ENCODE assay signal across 8 mouse cellular contexts in the genomic region with DNA sequence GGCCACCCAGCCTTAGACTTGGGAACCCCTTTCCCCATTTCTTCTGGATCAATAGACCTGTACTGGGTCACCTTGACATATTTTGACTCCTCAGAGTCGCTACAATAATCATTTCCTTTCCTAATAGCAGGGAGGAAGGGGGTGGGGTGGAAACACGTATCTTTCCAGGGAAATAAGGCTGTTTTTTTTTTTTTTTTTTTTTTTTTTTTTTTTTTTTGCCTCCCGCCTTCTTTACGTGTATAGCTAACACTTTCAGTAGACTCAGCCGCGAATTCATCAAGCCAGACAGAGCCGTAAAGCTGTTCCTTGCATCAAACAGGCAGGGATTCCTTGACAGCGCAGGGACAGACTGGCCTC. TPM values are rescaled to one million over a fixed set of nuclear protein-coding genes. Genes with fewer than 3 reads are reported as not detected.
A peak's percentile ranks its signal among the peaks of the same experiment; 100 is the strongest.
DNase-seq lines count a peak whose midpoint lies in the region; ATAC-seq and TF ChIP-seq lines count a peak whose summit lies in the region.

No protein-coding gene starts in this region.

- H3K27me3 ChIP-seq in kidney, embryonic 16.5 days (ENCODE audit: insufficient read depth, low read length): peaks cover 6% of the 10 kb centered on the region; the same call in 1 of the 2 replicates
- H3K27me3 ChIP-seq in hindbrain, embryonic 16.5 days (replicated peaks; ENCODE audit: control insufficient read depth, insufficient read depth, low read length): no peaks in the 10 kb centered on the region; the same call in 1 of the 2 replicates
- no peaks in the 10 kb centered on the region for H3K27me3 ChIP-seq in midbrain, embryonic 16.5 days (ENCODE audit: control insufficient read depth, insufficient read depth, low read depth, low read length)

- TF ChIP-seq POLR2A in cortical plate, adult 2 months (IDR thresholded peaks at IDR 0.05; ENCODE audit: extremely low read depth, insufficient read depth, low read length): no peak

- H3K4me3 ChIP-seq in kidney, embryonic 16.5 days (ENCODE audit: low read length): peak overlapping the region; percentile 85
- peak overlapping the region; percentile 54 for H3K4me3 ChIP-seq in cortical plate, adult 2 months (ENCODE audit: insufficient read depth, low read length)
- peak overlapping the region; percentile 88 for H3K4me3 ChIP-seq in hindbrain, embryonic 16.5 days (ENCODE audit: low read length)
- H3K4me3 ChIP-seq in midbrain, embryonic 16.5 days (ENCODE audit: low read depth, low read length): peak overlapping the region; percentile 84

- peak overlapping the region; percentile 90 for H3K4me2 ChIP-seq in kidney, embryonic 16.5 days (replicated peaks; ENCODE audit: low read depth, low read length)
- H3K4me2 ChIP-seq in hindbrain, embryonic 16.5 days (ENCODE audit: low read length): peak overlapping the region; percentile 77
- H3K4me2 ChIP-seq in midbrain, embryonic 16.5 days (ENCODE audit: low read length): peak overlapping the region; percentile 93

- ATAC-seq in kidney, embryonic 16.5 days (ENCODE audit: low FRiP score, low TSS enrichment): no peak
- ATAC-seq in hindbrain, embryonic 16.5 days: no peak
- no peak for ATAC-seq in midbrain, embryonic 16.5 days

- TF ChIP-seq CTCF in cortical plate, adult 2 months (IDR thresholded peaks at IDR 0.05; ENCODE audit: extremely low read depth, insufficient read depth, low read length): no peak

- no peaks in the 10 kb centered on the region for H3K36me3 ChIP-seq in kidney, embryonic 16.5 days (ENCODE audit: insufficient read depth, low read length)
- H3K36me3 ChIP-seq in hindbrain, embryonic 16.5 days (ENCODE audit: control insufficient read depth, insufficient read depth, low read length): no peaks in the 10 kb centered on the region
- no peaks in the 10 kb centered on the region for H3K36me3 ChIP-seq in midbrain, embryonic 16.5 days (ENCODE audit: control insufficient read depth, insufficient read depth, low read length)

- WGBS in kidney, embryonic 16.5 days: 7% methylated on average over 8 of the region's 8 CpGs
- 7% methylated on average over 8 of the region's 8 CpGs for WGBS in hindbrain, embryonic 16.5 days
- WGBS in midbrain, embryonic 16.5 days: 11% methylated on average over 8 of the region's 8 CpGs

- peak overlapping the region; percentile 86 for H3K27ac ChIP-seq in kidney, embryonic 16.5 days (ENCODE audit: low read length)
- no peak overlapping the region for H3K27ac ChIP-seq in cortical plate, adult 2 months (ENCODE audit: insufficient read depth, low read length)
- no peak overlapping the region for H3K27ac ChIP-seq in hindbrain, embryonic 16.5 days (ENCODE audit: low read depth, low read length)
- H3K27ac ChIP-seq in midbrain, embryonic 16.5 days (ENCODE audit: low read length): no peak overlapping the region

- DNase-seq in kidney, postnatal 10 days: no peak
- DNase-seq in urinary bladder, adult 2 months (ENCODE audit: low spot score): no peak
- no peak for DNase-seq in cerebellum, postnatal 25 days
- no peak for DNase-seq in spleen, postnatal 10 days (ENCODE audit: low spot score in 2 of 2)

- peak overlapping the region; percentile 82 for H3K9ac ChIP-seq in kidney, embryonic 16.5 days (replicated peaks; ENCODE audit: low read length)
- H3K9ac ChIP-seq in hindbrain, embryonic 16.5 days (ENCODE audit: low read depth, low read length): peak overlapping the region; percentile 89
- peak overlapping the region; percentile 87 for H3K9ac ChIP-seq in midbrain, embryonic 16.5 days (ENCODE audit: low read depth, low read length)

- H3K4me1 ChIP-seq in kidney, embryonic 16.5 days (ENCODE audit: insufficient read depth, low read length): peaks cover 58% of the 10 kb centered on the region
- H3K4me1 ChIP-seq in cortical plate, adult 2 months (ENCODE audit: control insufficient read depth, insufficient read depth, low read length): peaks cover 2% of the 10 kb centered on the region; the same call in 1 of the 2 replicates
- peaks cover 30% of the 10 kb centered on the region for H3K4me1 ChIP-seq in hindbrain, embryonic 16.5 days (ENCODE audit: control insufficient read depth, insufficient read depth, low read depth, low read length)
- peaks cover 33% of the 10 kb centered on the region for H3K4me1 ChIP-seq in midbrain, embryonic 16.5 days (ENCODE audit: control insufficient read depth, insufficient read depth, low read length)

- no peaks in the 10 kb centered on the region for H3K9me3 ChIP-seq in kidney, embryonic 16.5 days (ENCODE audit: low read length)
- no peaks in the 10 kb centered on the region for H3K9me3 ChIP-seq in hindbrain, embryonic 16.5 days (ENCODE audit: control insufficient read depth, low read length)
- no peaks in the 10 kb centered on the region for H3K9me3 ChIP-seq in midbrain, embryonic 16.5 days (replicated peaks; ENCODE audit: control insufficient read depth, low read length, poor library complexity, severe bottlenecking)

RNA-seq across cellular contexts. Expression of a gene that starts 1.7 kb away (rescaled TPM):
- polyA plus RNA-seq in kidney, embryonic 16.5 days (2015; fragmentation: Nextera tagmentation; extraction: Ambion mirVana): 4.8 and 5.2 TPM in 2 replicates
- polyA plus RNA-seq in cortical plate, adult 2 months (2012; rRNA removed): 24.5 and 25.0 TPM in 2 replicates
- 3.6 and 4.1 TPM in 2 replicates for polyA plus RNA-seq in hindbrain, embryonic 16.5 days (2015; fragmentation: Nextera tagmentation; extraction: Ambion mirVana)
- polyA plus RNA-seq in midbrain, embryonic 16.5 days (2015; fragmentation: Nextera tagmentation; extraction: Ambion mirVana): 3.2 and 4.1 TPM in 2 replicates
- polyA plus RNA-seq in urinary bladder, adult 2 months (2012; rRNA removed): 6.1 and 8.2 TPM in 2 replicates
